Mouse (Mus musculus) liver, embryonic 14.5 days (tissue): ENCODE data around the gene Vac14.

ENCODE experiments used
- CTCF ChIP-seq: IDR thresholded peaks from 2 replicates; pipeline ENCODE4 v1.5.1; 2016; ENCODE audit warnings: antibody characterized with exemption, low read depth, control low read depth
- EP300 ChIP-seq: IDR thresholded peaks from 2 replicates; pipeline ENCODE4 v1.6.1; 2016; ENCODE audit warnings: antibody characterized with exemption, low read depth

DNA sequence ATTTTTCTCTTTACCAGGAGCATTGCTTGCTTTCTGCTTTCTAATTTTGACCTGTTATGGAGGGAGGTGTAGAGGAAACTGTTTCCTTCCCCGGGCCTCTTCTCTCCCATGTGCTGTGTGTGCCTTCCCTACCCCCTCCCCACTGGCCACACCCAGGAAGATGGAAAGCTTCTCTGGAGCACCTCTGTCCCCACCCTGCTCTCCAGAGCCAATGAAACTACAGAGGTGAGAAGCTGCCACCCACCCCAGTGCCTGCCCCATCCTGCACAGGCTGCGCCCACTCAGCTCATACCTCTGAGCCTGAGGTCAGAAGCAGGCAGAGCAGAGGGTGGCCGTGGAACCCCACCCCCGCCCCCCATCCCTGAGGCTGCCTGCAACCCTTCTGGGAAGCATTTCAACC is 136.3 kb downstream of the Vac14 start:
- TF ChIP-seq EP300: no peak
- no peak for TF ChIP-seq CTCF
